Mouse (Mus musculus) intestine, postnatal 0 days (tissue): ENCODE results near the gene D6Wsu163e. TPM values are rescaled to one million over a fixed set of nuclear protein-coding genes. Genes with fewer than 3 reads are reported as not detected.

Experiments
- ATAC-seq: fragments of 200-750 bp; cut with Nextera tagmentation; 2 replicates; pipeline ENCODE4 v1.8.0; 2017; ENCODE audit warnings: mild to moderate bottlenecking, moderate TSS enrichment, moderate library complexity
- H3K27ac ChIP-seq: fragments of 300-500 bp; sonication (generic); 2 replicates; pipeline ENCODE4 v1.5.1; 2014; ENCODE audit warnings: mild to moderate bottlenecking, low read depth, low read length, moderate library complexity
- H3K27me3 ChIP-seq: fragments of 300-500 bp; sonication (generic); replicated peaks from 2 replicates; pipeline ENCODE4 v1.6.1; 2014; ENCODE audit warnings: low read length, mixed read lengths; ENCODE audit not compliant: control insufficient read depth, insufficient read depth
- H3K36me3 ChIP-seq: fragments of 300-500 bp; sonication (generic); 2 replicates; pipeline ENCODE4 v1.6.1; 2014; ENCODE audit warnings: mild to moderate bottlenecking, moderate library complexity; ENCODE audit not compliant: control insufficient read depth, insufficient read depth
- H3K4me1 ChIP-seq: fragments of 300-500 bp; sonication (generic); replicated peaks from 2 replicates; pipeline ENCODE4 v1.6.1; 2014; ENCODE audit warnings: antibody characterized with exemption, low read length, mixed read lengths; ENCODE audit not compliant: control insufficient read depth, insufficient read depth
- H3K4me2 ChIP-seq: fragments of 300-500 bp; sonication (generic); replicated peaks from 2 replicates; pipeline ENCODE4 v1.6.1; 2014; ENCODE audit warnings: low read depth, mild to moderate bottlenecking, moderate library complexity
- H3K4me3 ChIP-seq: fragments of 300-500 bp; sonication (generic); 2 replicates; pipeline ENCODE4 v1.5.1; 2014; ENCODE audit warnings: low read depth, low read length
- H3K9ac ChIP-seq: fragments of 300-500 bp; sonication (generic); 2 replicates; pipeline ENCODE4 v1.6.1; 2014; ENCODE audit warnings: mild to moderate bottlenecking, low read depth, low read length
- H3K9me3 ChIP-seq: fragments of 300-500 bp; sonication (generic); 2 replicates; pipeline ENCODE4 v1.6.1; 2016; ENCODE audit warnings: mixed run types; ENCODE audit not compliant: control insufficient read depth
- CTCF ChIP-seq: sonication (generic); IDR thresholded peaks from 2 replicates; pipeline ENCODE4 v1.5.1; 2016; ENCODE audit warnings: low read depth, mild to moderate bottlenecking, control low read depth, antibody characterized with exemption, moderate library complexity
- WGBS: fragments of 180-500 bp; shearing (Covaris S2); extraction: QIAGEN DNeasy Blood & Tissue Kit; methylation state at CpG from one replicate; pipeline ENCODE4 v1.1.7; 2014; 5-methylcytosine and 5-hydroxymethylcytosine counted together
- polyA plus RNA-seq: library from polyadenylated mRNA; unstranded; fragments of >200 nt; fragmentation: Nextera tagmentation; extraction: Ambion mirVana; gene quantifications from 2 replicates; pipeline ENCODE4 v1.2.1, GENCODE M21; 2015

D6Wsu163e gene
- polyA plus RNA-seq, 1 experiment from 2014 or later: 16.2 TPM

GRCm38 (mm10) chr6:126932896-126933295 lies 6.9 kb upstream of the D6Wsu163e start:
- Histone ChIP-seq H3K36me3 (peaks cover 19% of the 10 kb centered on the region), H3K27ac (no peak overlapping the region), H3K9me3 (no peaks in the 10 kb centered on the region), H3K4me1 (no peaks in the 10 kb centered on the region), H3K4me3 (no peak overlapping the region), H3K4me2 (no peak overlapping the region), H3K9ac (no peak overlapping the region), H3K27me3 (no peaks in the 10 kb centered on the region)
- ATAC-seq: no peak
- no peak for TF ChIP-seq CTCF
- 91% methylated on average over 2 of the region's 2 CpGs for WGBS

DNA sequence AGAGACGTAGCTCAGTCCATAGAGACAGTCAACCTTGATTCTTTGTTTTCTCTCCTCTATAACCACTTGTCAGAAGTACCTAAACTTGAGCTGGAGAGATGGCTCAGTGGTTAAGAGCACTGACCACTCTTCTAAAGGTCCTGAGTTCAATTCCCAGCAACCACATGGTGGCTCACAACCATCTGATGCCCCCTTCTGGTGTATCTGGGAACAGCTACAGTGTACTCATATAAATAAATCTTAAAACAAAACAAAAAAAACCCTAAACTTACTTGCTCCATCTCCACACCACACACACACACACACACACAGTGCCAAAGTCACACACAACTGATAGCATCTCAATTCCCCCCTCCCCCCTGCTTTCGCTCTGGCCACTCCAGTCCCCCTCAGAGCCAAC lies 1.7 kb upstream of the D6Wsu163e start:
- 0 out of 2 replicates have a peak, but pooled peaks cover 4% of the 10 kb centered on the region for H3K4me1 ChIP-seq
- 67% methylated on average over 2 of the region's 2 CpGs for WGBS
- peak overlapping the region; percentile 87; the same call in 1 of the 2 replicates for H3K4me2 ChIP-seq
- ATAC-seq: no peak
- no peaks in the 10 kb centered on the region for H3K9me3 ChIP-seq
- H3K27ac ChIP-seq: no peak overlapping the region
- TF ChIP-seq CTCF: peak; percentile 43
- H3K4me3 ChIP-seq: no peak overlapping the region; the same call in 1 of the 2 replicates
- H3K36me3 ChIP-seq: peaks cover 11% of the 10 kb centered on the region; the same call in 1 of the 2 replicates
- no peak overlapping the region for H3K9ac ChIP-seq
- no peaks in the 10 kb centered on the region for H3K27me3 ChIP-seq

- peak overlapping the region; percentile 47 for H3K9ac ChIP-seq
- H3K27me3 ChIP-seq: no peaks in the 10 kb centered on the region
- ATAC-seq: peak; percentile 26
- peak overlapping the region; percentile 58 for H3K4me3 ChIP-seq
- H3K9me3 ChIP-seq: no peaks in the 10 kb centered on the region
- 0 out of 2 replicates have a peak, but pooled peaks cover 4% of the 10 kb centered on the region for H3K4me1 ChIP-seq
- peaks cover 9% of the 10 kb centered on the region; the same call in 1 of the 2 replicates for H3K36me3 ChIP-seq
- WGBS: under 1% methylated on average over 31 of the region's 31 CpGs
- peak; percentile 29; the same call in 1 of the 2 replicates for TF ChIP-seq CTCF
- no peak overlapping the region for H3K27ac ChIP-seq
- H3K4me2 ChIP-seq: peak overlapping the region; percentile 87
These were observed 792 bp upstream of the D6Wsu163e start for GRCm38 (mm10) chr6:126938853-126939486.

GRCm38 (mm10) chr6:126940451-126940850 lies 689 bp downstream of the D6Wsu163e start:
- no peaks in the 10 kb centered on the region for H3K27me3 ChIP-seq
- peak overlapping the region; percentile 87 for H3K4me2 ChIP-seq
- peaks cover 15% of the 10 kb centered on the region for H3K36me3 ChIP-seq
- TF ChIP-seq CTCF: peak; percentile 57
- no peaks in the 10 kb centered on the region for H3K9me3 ChIP-seq
- ATAC-seq: no peak
- H3K9ac ChIP-seq: peak overlapping the region; percentile 5; the same call in 1 of the 2 replicates
- WGBS: 4% methylated on average over 5 of the region's 5 CpGs
- H3K4me1 ChIP-seq: 0 out of 2 replicates have a peak, but pooled peaks cover 4% of the 10 kb centered on the region
- H3K4me3 ChIP-seq: peak overlapping the region; percentile 58
- H3K27ac ChIP-seq: no peak overlapping the region

DNA sequence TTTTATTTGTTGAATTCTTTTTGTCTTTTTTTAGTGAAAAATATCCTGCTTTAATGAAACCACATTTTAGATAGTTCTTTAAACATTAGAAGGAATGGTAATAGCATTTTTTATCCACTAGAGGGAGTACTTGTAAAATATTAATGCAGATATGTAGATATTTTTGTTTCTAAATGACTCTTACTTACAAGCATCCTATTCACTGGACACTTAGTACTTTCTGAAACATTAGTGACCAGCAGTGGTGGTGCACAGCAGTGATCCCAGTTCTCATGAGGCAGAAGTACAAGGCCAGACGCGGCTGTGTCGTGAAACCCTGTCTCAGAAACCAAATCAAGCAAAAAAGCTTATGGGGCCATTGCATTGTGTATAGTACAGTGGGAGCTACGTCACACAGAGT lies 8.6 kb downstream of the D6Wsu163e start:
- Histone ChIP-seq H3K4me1 (no peaks in the 10 kb centered on the region), H3K4me3 (no peak overlapping the region), H3K27me3 (no peaks in the 10 kb centered on the region), H3K27ac (no peak overlapping the region), H3K9ac (no peak overlapping the region), H3K4me2 (no peak overlapping the region), H3K36me3 (peaks cover 51% of the 10 kb centered on the region), H3K9me3 (no peaks in the 10 kb centered on the region)
- peak; percentile 54 for TF ChIP-seq CTCF
- 84% methylated on average over 4 of the region's 4 CpGs for WGBS
- ATAC-seq: no peak

GRCm38 (mm10) chr6:126955734-126956133 lies 16.0 kb downstream of the D6Wsu163e start:
- ATAC-seq: no peak
- H3K4me1 ChIP-seq: no peaks in the 10 kb centered on the region
- H3K27ac ChIP-seq: no peak overlapping the region
- 7% methylated on average over 10 of the region's 10 CpGs for WGBS
- H3K36me3 ChIP-seq: peaks cover 46% of the 10 kb centered on the region
- no peak overlapping the region for H3K4me3 ChIP-seq
- H3K9me3 ChIP-seq: no peaks in the 10 kb centered on the region
- no peaks in the 10 kb centered on the region for H3K27me3 ChIP-seq
- H3K4me2 ChIP-seq: no peak overlapping the region
- TF ChIP-seq CTCF: peak; percentile 91
- no peak overlapping the region for H3K9ac ChIP-seq
